Mouse (Mus musculus): Measurements from ENCODE around the gene Mcf2l.

Gene Mcf2l

GRCm38 (mm10) chr8:12951051-12951630 lies 77.5 kb downstream of the Mcf2l start:
- no peak for DNase-seq (ENCODE audit: low spot score)

GRCm38 (mm10) chr8:12952699-12953098 lies 79.1 kb downstream of the Mcf2l start:
- no peak for DNase-seq (ENCODE audit: low spot score)

- DNase-seq (ENCODE audit: low spot score): no peak
These were observed 81.8 kb downstream of the Mcf2l start for GRCm38 (mm10) chr8:12955362-12955879.

- no peak for DNase-seq (ENCODE audit: low spot score)
These were observed 82.3 kb downstream of the Mcf2l start for GRCm38 (mm10) chr8:12955880-12956279.

DNA sequence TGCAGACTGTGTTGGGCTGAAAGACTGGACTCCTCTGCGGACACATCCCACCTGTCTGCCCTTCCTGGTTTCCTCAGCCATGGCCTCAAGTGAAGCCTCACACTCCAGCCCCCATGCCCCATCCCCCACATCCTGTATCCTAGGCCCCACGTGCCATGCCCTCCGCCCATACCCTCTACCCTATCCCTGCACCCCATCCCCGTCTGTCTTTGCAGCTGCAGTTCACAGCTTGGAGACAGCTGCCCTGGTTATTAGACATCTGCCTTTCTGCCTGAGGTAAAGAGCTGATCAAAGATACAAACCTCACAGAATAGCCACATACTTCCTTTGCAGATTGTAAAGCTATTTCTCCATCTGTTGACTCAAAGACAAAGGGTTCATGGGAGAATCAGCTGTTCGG lies 83.3 kb downstream of the Mcf2l start:
- DNase-seq (ENCODE audit: low spot score): no peak

DNA sequence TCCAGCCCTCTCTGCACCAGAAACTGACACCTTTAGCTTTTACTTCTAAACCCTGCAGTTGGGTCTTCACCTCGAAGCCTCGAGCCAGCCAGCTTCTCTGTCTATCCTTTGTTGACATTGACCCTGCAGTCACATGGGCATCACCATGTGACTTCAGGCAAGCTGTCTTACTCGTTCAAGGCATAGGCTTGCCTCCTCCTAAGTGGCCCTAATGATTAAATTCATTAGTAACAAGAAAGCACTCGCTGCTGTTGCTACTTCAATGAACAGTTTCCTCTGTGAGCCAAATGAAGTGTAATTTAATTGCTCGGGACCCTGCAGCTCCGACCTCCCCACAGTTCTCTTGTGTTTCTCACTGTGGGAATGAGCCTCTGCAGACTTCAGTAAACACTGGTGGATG lies 83.8 kb downstream of the Mcf2l start:
- DNase-seq (ENCODE audit: low spot score): no peak

GRCm38 (mm10) chr8:12960609-12961008 lies 87.0 kb downstream of the Mcf2l start:
- no peak for DNase-seq (ENCODE audit: low spot score)

GRCm38 (mm10) chr8:12961211-12961610 lies 87.6 kb downstream of the Mcf2l start:
- no peak for DNase-seq (ENCODE audit: low spot score)

DNA sequence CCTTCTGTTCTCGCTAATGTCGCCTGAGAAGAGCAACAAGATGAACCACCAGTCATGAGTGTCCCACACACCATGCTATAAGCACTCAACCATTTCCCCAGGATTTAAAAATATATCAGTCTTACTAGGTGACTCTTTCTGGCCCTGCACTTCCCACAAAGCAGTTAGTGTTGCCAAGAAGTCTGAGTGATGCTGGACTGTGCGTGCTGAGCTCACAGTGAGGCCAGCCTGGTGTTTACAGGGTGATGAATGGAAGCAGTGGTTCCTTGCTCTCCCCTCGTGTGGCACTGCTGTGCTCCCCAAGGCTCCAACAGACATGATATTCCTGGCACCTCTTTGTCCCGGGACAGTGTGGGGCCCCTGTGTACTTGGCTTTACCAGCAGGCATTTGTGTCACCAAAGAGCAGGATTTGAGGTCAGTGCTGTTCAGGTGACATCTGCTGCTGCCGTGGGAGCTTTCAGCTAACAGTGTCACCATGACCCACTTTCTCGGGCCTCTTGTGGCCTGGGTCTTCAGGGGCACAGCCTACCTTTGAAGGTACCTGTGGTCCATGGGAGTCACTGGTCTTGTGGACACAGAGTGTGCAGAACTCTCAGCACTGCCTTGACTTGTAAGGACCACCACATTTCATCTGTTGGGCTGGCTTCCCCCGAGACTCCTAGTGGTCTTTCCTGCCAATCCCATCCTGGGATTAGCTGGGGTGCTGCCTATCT lies 88.4 kb downstream of the Mcf2l start:
- no peak for DNase-seq (ENCODE audit: low spot score)

- DNase-seq (ENCODE audit: low spot score): no peak
These were observed 89.2 kb downstream of the Mcf2l start for GRCm38 (mm10) chr8:12962541-12963380.

DNA sequence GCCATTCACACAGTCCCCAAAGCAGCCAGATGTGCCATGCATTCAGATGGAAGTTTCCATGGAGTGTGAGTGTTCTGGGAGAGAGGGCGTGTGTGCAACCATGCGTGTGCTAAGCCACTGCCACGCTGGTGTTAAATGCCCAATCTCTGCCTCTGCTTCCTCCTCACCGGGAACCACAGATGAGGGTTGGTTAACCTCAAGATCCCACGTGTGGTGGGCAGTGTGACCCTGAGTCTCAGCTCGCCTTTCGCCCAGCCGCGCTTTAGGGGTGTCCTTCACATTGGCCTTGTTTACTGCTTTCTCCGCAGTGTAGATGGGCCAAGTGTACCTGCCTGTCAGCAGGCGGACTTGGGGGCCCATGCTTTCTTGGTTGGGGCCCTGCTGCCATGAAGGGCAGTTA lies 102.7 kb downstream of the Mcf2l start:
- no peak for DNase-seq (ENCODE audit: low spot score)

- no peak for DNase-seq (ENCODE audit: low spot score)
These were observed 103.1 kb downstream of the Mcf2l start for GRCm38 (mm10) chr8:12976723-12977122.

GRCm38 (mm10) chr8:12977325-12977724 lies 103.7 kb downstream of the Mcf2l start:
- DNase-seq (ENCODE audit: low spot score): no peak

- no peak for DNase-seq (ENCODE audit: low spot score)
These were observed 104.7 kb downstream of the Mcf2l start for GRCm38 (mm10) chr8:12978308-12978707.

DNA sequence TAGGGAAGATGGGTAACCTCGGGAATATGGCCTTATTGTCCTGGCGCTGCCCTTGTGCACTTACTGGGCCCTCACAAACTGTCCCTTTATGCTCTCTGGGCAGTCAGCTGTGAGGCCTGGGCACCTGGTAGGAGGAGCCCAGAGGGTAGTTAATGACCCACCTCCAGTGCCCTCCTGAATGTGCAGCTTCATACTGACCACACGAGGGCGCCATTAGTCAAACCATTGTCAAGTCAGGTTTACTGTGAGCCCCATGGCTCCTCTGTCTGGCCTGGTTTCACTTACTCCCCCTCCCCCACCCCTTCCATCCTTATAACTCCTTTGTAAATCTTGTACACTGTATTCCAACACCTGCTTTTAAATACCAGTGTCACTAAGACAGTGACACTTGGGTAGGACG lies 105.1 kb downstream of the Mcf2l start:
- DNase-seq (ENCODE audit: low spot score): peak; percentile 43

DNA sequence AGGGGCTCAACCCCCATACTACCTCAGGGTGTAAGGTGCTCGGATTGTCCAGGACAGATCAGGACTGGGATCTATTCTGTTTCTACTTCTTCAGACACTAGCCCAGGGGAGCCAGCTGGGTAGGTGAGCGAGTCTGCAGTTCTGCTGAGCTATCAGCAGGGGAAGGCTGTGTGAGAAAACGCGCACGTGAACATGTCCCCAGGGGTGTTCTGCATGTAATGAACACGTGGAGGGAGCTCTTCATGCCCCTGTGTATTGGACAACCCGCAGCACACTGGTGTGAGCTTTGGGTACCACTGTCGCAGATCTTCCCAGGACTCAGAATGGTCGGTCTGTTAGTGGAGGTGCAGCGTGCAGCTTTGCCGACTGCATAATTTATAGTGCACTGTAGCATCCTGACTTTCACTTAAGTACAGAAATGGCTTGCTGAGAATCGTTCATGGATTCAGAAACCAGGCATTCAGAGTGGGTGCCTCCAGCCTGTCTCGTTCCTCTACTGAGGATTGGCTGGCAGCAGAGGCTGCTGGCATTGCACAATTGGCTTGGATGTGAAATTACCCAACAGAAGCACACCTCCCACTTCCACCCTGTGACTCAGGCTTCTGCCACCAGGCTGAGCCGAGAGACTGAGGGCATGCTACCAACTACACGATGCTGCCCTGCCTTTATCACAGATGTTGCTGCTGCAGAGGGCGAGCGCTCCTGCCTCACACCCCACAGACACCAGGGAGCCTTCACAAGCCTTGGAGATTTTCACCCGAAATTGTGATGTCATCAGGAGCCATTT lies 110.3 kb downstream of the Mcf2l start:
- no peak for DNase-seq (ENCODE audit: low spot score)

DNA sequence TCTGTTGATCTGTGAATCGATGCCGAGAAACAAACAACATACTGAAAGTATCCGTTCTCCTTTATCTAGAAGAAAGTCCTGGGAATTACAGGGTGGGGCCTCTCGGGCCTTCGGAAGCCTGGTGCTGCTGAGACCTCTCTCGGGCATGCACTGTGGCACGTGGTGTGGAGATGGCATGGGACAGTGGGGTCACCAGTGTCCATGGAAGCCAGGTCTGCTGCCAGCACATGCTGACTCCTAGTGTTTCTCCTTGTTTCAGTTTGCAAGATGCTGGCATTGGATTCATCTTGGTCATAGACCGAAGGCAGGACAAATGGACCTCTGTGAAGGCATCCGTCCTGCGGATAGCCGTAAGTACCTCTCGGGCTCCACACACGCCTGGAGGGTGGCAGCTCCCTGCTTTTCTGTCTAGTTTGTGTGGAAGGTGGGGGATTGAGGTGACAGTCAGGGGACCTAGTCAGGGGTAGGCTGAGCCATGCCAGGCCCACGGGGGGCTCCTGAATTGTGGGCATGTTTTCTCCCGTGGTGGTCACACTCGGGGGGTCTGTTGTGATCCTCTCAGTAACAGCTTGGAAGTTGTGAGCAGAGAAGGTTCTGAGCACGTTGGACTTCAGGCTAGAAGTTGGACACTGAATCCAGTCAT lies 111.1 kb downstream of the Mcf2l start:
- DNase-seq (ENCODE audit: low spot score): no peak

DNA sequence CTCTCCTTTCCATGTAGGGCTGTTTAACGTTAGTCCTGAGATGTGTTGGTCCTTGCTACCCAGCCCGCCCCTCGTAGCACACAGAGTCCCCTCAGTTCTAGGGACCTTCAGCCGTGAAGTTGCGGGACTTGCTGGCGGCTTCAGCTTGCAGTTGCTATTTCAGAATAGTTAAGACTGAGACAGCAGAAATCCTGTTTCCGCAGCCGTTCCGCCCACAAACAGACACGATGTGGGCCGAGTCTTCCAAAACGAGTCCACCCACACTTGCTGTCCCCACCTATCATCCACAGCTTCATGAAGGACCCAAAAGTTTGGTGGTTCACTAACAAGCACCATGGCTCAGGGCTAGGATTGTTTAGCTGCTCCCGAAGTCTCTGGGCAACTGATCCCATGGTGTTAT lies 111.7 kb downstream of the Mcf2l start:
- DNase-seq (ENCODE audit: low spot score): no peak

DNA sequence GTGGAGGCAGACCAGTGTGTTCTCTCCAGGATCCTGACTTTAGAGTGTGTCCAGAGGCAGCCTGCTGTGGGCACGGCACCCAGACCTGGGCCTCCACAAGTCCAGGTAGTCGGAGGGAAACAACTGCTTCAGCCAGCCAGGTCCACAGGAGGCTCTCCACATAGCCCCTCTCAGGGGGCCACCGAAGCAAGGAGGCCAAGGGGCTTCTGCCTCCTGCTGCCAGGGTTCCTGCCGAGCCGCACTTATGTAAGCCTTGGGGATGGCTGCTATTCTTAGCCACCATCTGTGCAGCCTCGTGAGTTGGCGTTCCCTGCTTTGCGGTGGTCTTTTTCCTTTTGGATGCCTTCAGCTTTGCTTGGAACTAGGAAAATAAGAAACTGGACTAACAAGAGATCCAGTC lies 114.0 kb downstream of the Mcf2l start:
- DNase-seq (ENCODE audit: low spot score): no peak

DNA sequence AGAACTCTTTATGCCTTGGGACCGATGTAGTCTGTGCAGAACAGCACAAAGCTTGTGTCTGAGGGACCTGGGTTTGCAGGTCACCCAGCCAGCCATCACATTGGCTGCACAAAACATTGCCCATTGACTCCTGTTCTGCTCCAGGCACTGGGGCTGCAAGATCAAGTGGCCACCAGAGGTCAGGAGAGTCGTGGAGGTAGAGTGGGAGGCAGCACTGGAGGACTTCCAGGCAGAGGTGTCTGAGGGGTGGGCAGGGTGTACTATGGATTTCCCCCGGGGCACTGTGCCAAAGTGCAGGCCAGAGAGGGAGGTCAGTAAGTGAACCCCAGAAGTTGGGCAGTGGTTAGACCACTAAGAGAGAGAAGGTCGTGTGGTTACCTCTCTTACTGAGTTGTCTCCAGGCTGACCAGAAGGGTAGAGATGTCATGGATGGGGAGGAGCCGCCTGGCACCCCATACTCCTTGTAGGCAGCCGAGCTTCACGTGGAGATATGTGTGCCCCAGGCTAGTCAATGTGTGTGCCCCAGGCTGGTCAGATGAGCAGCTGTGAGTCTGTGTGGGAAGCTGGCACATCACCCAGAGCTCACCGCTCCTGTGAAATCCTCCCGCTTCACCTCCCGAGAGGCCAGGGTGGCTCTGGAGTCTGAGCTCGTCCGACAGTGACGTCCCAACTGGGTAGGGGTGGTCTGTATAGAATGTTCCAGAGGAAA lies 115.3 kb downstream of the Mcf2l start:
- no peak for DNase-seq (ENCODE audit: low spot score)

- DNase-seq (ENCODE audit: low spot score): no peak
These were observed 117.8 kb downstream of the Mcf2l start for GRCm38 (mm10) chr8:12991411-12991810.

Measured in urinary bladder, postnatal 25 days (tissue).